Mouse (Mus musculus) neutrophil, adult 5-6 weeks (primary cell): ENCODE results near the gene LTO1. TPM values are rescaled to one million over a fixed set of nuclear protein-coding genes. Genes with fewer than 3 reads are reported as not detected.

Source experiments
- ATAC-seq: fragments of 151-379, 151-347 bp; 2 replicates; pipeline ENCODE4 v1.8.0; 2017; ENCODE audit warnings: mild to moderate bottlenecking, moderate TSS enrichment; ENCODE audit not compliant: insufficient number of reproducible peaks, poor library complexity, low FRiP score, severe bottlenecking; ENCODE audit errors: extremely low read depth
- total RNA-seq: library from RNA; stranded (forward); fragments of 200-1000 nt; gene quantifications from 2 replicates; pipeline ENCODE4 v1.2.3, GENCODE M21; 2017

Gene LTO1
- total RNA-seq, 1 experiment from 2014 or later: 45.0 TPM

GRCm38 (mm10) chr7:144973461-144973860, 58.6 kb downstream of the LTO1 start:
- no peak for ATAC-seq

DNA sequence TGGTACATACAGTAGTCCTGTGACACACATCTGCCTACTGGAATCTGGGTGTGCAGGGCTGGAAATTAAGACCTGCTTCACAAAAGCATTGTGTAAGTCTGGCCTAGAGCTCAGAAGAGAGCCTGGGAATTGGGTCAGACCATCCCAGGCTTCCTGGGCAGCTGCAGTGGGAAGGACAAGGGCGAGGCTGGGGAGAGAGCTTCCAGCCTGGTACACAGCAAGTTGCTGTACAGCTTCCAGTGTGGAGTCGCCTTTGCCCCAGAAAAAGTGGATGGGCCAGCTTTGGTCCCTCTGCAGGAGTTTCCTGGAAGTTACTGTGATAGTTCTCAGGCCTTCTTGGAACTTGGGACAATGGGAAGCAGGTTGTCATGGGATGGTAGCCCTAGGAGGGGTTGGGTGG, 62.2 kb downstream of the LTO1 start:
- ATAC-seq: no peak

DNA sequence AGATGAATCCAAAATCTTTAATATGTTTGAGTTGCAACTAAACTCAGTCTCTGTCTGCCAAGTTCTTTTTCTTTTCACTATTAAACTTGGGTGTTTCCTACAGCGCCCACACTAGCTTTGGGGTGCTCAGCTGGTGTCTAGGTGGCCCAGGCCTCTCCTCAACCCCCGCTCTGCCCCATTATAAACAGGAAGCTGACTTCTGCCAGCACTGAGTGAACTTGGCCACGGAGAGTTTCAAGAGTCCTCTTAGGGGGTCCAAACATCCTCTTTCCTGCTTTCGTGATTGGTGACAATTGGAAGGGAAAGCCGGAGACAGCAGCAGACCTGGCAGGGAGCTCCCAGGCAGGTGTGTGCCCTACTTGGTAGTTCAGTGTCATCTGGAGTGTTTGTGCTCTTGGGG, 64.9 kb downstream of the LTO1 start:
- ATAC-seq: no peak

Other genes with a start within 250 kb of the LTO1 start
- gene Ano1, start 163.1 kb upstream of the LTO1 start, total RNA-seq: not detected in 2 replicates
- gene Fgf3, start 77.0 kb upstream of the LTO1 start, total RNA-seq: 0.35 TPM in 1 of 2 replicates, not detected in the other
- 0.23 TPM in 1 of 2 replicates, not detected in the other for gene Fgf4, start 67.7 kb upstream of the LTO1 start, total RNA-seq
- gene Fgf15, start 18.6 kb upstream of the LTO1 start, total RNA-seq: not detected in 2 replicates
- gene Ccnd1, start 24.8 kb downstream of the LTO1 start, total RNA-seq: 0.37 and 0.70 TPM in 2 replicates